Mouse (Mus musculus) MEL (cell line): ENCODE measurements around the gene Zfp512. TPM values are rescaled to one million over a fixed set of nuclear protein-coding genes. Genes with fewer than 3 reads are reported as not detected.
"Not testable (repeated sequence)": the region's sequence is repeated elsewhere in the genome, so short reads cannot be mapped to it uniquely, and the experiment has no call there.

Source experiments
- DNase-seq: peaks from one replicate; pipeline ENCODE4 v3.0.0; 2011; ENCODE audit warnings: low read depth, low spot score
- H3K27ac ChIP-seq: 2 replicates; pipeline ENCODE4 v1.5.1; 2012; ENCODE audit warnings: low read depth, mild to moderate bottlenecking, control low read depth, low read length, moderate library complexity; ENCODE audit not compliant: control insufficient read depth
- H3K27me3 ChIP-seq, 2 experiments: fragments of 150-350 bp in 1 of 2; sonication (generic) in 1 of 2; 2 replicates each; pipeline ENCODE4 v1.6.1; 2012; ENCODE audit warnings: low read length in 2 of 2, mild to moderate bottlenecking in 2 of 2, improper control_type of control experiment in 1 of 2, moderate library complexity in 1 of 2; ENCODE audit not compliant: insufficient read depth in 2 of 2, control insufficient read depth in 1 of 2
- H3K36me3 ChIP-seq, 2 experiments: 2 replicates each; pipeline ENCODE4 v1.6.1; 2012 to 2014; ENCODE audit warnings: low read length in 2 of 2, improper control_type of control experiment in 1 of 2, inconsistent platforms in 1 of 2, mild to moderate bottlenecking in 1 of 2; ENCODE audit not compliant: insufficient read depth in 2 of 2, control insufficient read depth in 1 of 2
- H3K4me1 ChIP-seq, 2 experiments: fragments of 150-350 bp in 1 of 2; sonication (generic) in 1 of 2; 2 replicates each; pipeline ENCODE4 v1.6.1; 2012; ENCODE audit warnings: low read length in 2 of 2, improper control_type of control experiment in 1 of 2, mild to moderate bottlenecking in 1 of 2; ENCODE audit not compliant: insufficient read depth in 2 of 2, control insufficient read depth in 1 of 2
- H3K4me3 ChIP-seq, 2 experiments: fragments of 150-350 bp in 1 of 2; sonication (generic) in 1 of 2; 2 replicates each; pipeline ENCODE4 v1.5.1; 2012; ENCODE audit warnings: low read depth in 2 of 2, low read length in 2 of 2, mild to moderate bottlenecking in 2 of 2, moderate library complexity in 2 of 2, control low read depth in 1 of 2, improper control_type of control experiment in 1 of 2; ENCODE audit not compliant: control insufficient read depth in 1 of 2, insufficient read depth in 1 of 2
- H3K79me2 ChIP-seq: 2 replicates; pipeline ENCODE4 v1.6.1; 2012; ENCODE audit warnings: mild to moderate bottlenecking, low read length, moderate library complexity; ENCODE audit not compliant: control insufficient read depth, poor library complexity, insufficient read depth
- H3K9ac ChIP-seq: 2 replicates; pipeline ENCODE4 v1.6.1; 2012; ENCODE audit warnings: low read depth, mild to moderate bottlenecking, control low read depth, low read length, moderate library complexity; ENCODE audit not compliant: control insufficient read depth, poor library complexity, severe bottlenecking
- H3K9me3 ChIP-seq: fragments of 150-350 bp; sonication (generic); replicated peaks from 2 replicates; pipeline ENCODE4 v1.6.1; 2012; ENCODE audit warnings: mild to moderate bottlenecking, low read length, improper control_type of control experiment, moderate library complexity; ENCODE audit not compliant: insufficient read depth
- BHLHE40 ChIP-seq: IDR thresholded peaks from 2 replicates; pipeline ENCODE4 v1.6.1; 2012; ENCODE audit warnings: low read depth, mild to moderate bottlenecking, inconsistent platforms, low read length, improper control_type of control experiment, borderline replicate concordance
- E2F4 ChIP-seq: IDR thresholded peaks from 2 replicates; pipeline ENCODE4 v1.6.1; 2011; ENCODE audit warnings: low read depth, low read length, improper control_type of control experiment, borderline replicate concordance
- ELF1 ChIP-seq: IDR thresholded peaks from 2 replicates; pipeline ENCODE4 v1.6.1; 2014; ENCODE audit warnings: low read depth, mild to moderate bottlenecking, inconsistent platforms, low read length, improper control_type of control experiment, moderate library complexity
- EP300 ChIP-seq, 2 experiments: IDR thresholded peaks; 2 replicates each; pipeline ENCODE4 v1.6.1; 2011; ENCODE audit warnings: improper control_type of control experiment in 2 of 2, low read length in 2 of 2, low read depth in 1 of 2, mild to moderate bottlenecking in 1 of 2
- GABPA ChIP-seq: IDR thresholded peaks from 2 replicates; pipeline ENCODE4 v1.6.1; 2012; ENCODE audit warnings: low read depth, mild to moderate bottlenecking, inconsistent platforms, low read length, improper control_type of control experiment, moderate library complexity
- GATA1 ChIP-seq: IDR thresholded peaks from 2 replicates; pipeline ENCODE4 v1.6.1; 2011; ENCODE audit warnings: low read depth, low read length, improper control_type of control experiment
- HCFC1 ChIP-seq: IDR thresholded peaks from 2 replicates; pipeline ENCODE4 v1.6.1; 2012; ENCODE audit warnings: low read depth, mild to moderate bottlenecking, inconsistent platforms, low read length, improper control_type of control experiment, moderate library complexity
- MAFK ChIP-seq: IDR thresholded peaks from 2 replicates; pipeline ENCODE4 v1.6.1; 2011; ENCODE audit warnings: low read depth, mild to moderate bottlenecking, low read length, improper control_type of control experiment, borderline replicate concordance
- MAX ChIP-seq: IDR thresholded peaks from 2 replicates; pipeline ENCODE4 v1.6.1; 2011; ENCODE audit warnings: low read length, improper control_type of control experiment
- MAZ ChIP-seq: IDR thresholded peaks from 2 replicates; pipeline ENCODE4 v1.6.1; 2012; ENCODE audit warnings: low read depth, mild to moderate bottlenecking, inconsistent platforms, low read length, improper control_type of control experiment
- MXI1 ChIP-seq: IDR thresholded peaks from 2 replicates; pipeline ENCODE4 v1.6.1; 2011; ENCODE audit warnings: mild to moderate bottlenecking, low read depth, low read length, improper control_type of control experiment
- MYB ChIP-seq: IDR thresholded peaks from 2 replicates; pipeline ENCODE4 v1.6.1; 2011; ENCODE audit warnings: mild to moderate bottlenecking, low read depth, low read length, improper control_type of control experiment
- NELFE ChIP-seq: IDR thresholded peaks from 2 replicates; pipeline ENCODE4 v1.6.1; 2011; ENCODE audit warnings: low read depth, low read length, improper control_type of control experiment
- NRF1 ChIP-seq: IDR thresholded peaks from 2 replicates; pipeline ENCODE4 v1.6.1; 2014; ENCODE audit warnings: low read depth, mild to moderate bottlenecking, inconsistent platforms, low read length, improper control_type of control experiment, moderate library complexity; ENCODE audit not compliant: poor library complexity, insufficient read depth, severe bottlenecking
- POLR2A ChIP-seq, 2 experiments: IDR thresholded peaks; 2 replicates each; pipeline ENCODE4 v1.6.1; 2011 to 2012; ENCODE audit warnings: low read length in 2 of 2, mild to moderate bottlenecking in 2 of 2, control low read depth in 1 of 2, improper control_type of control experiment in 1 of 2, low read depth in 1 of 2, moderate library complexity in 1 of 2; ENCODE audit not compliant: control insufficient read depth in 1 of 2, insufficient read depth in 1 of 2, poor library complexity in 1 of 2
- POLR2AphosphoS2 ChIP-seq: IDR thresholded peaks from 2 replicates; pipeline ENCODE4 v1.6.1; 2011; ENCODE audit warnings: low read length, improper control_type of control experiment
- POLR2AphosphoS5 ChIP-seq: IDR thresholded peaks from 2 replicates; pipeline ENCODE4 v1.6.1; 2012; ENCODE audit warnings: low read depth, borderline replicate concordance, mild to moderate bottlenecking, inconsistent platforms, low read length, moderate library complexity, mixed read lengths
- RAD21 ChIP-seq: IDR thresholded peaks from 2 replicates; pipeline ENCODE4 v1.6.1; 2011; ENCODE audit warnings: mild to moderate bottlenecking, low read depth, low read length, improper control_type of control experiment
- RCOR1 ChIP-seq: IDR thresholded peaks from 2 replicates; pipeline ENCODE4 v1.6.1; 2012; ENCODE audit warnings: low read depth, mild to moderate bottlenecking, inconsistent platforms, low read length, improper control_type of control experiment
- SIN3A ChIP-seq: IDR thresholded peaks from 2 replicates; pipeline ENCODE4 v1.6.1; 2012; ENCODE audit warnings: low read length, improper control_type of control experiment, inconsistent platforms
- TAL1 ChIP-seq: IDR thresholded peaks from 2 replicates; pipeline ENCODE4 v1.6.1; 2012; ENCODE audit warnings: mild to moderate bottlenecking, inconsistent platforms, low read length, moderate library complexity, mixed read lengths
- TBP ChIP-seq: IDR thresholded peaks from 2 replicates; pipeline ENCODE4 v1.8.0; 2011; ENCODE audit warnings: low read depth, low read length, improper control_type of control experiment
- TCF12 ChIP-seq: IDR thresholded peaks from 2 replicates; pipeline ENCODE4 v1.6.1; 2014; ENCODE audit warnings: low read depth, mild to moderate bottlenecking, inconsistent platforms, low read length, improper control_type of control experiment, moderate library complexity
- USF1 ChIP-seq: IDR thresholded peaks from 2 replicates; pipeline ENCODE4 v1.6.1; 2014; ENCODE audit warnings: low read depth, mild to moderate bottlenecking, inconsistent platforms, low read length, improper control_type of control experiment, moderate library complexity
- USF2 ChIP-seq, 2 experiments: IDR thresholded peaks; 2 replicates each; pipeline ENCODE4 v1.6.1; 2011 to 2012; ENCODE audit warnings: improper control_type of control experiment in 2 of 2, low read length in 2 of 2, borderline replicate concordance in 1 of 2, inconsistent platforms in 1 of 2, low read depth in 1 of 2, mild to moderate bottlenecking in 1 of 2; ENCODE audit not compliant: insufficient read depth in 1 of 2
- ZC3H11A ChIP-seq: IDR thresholded peaks from 2 replicates; pipeline ENCODE4 v1.6.1; 2012; ENCODE audit warnings: low read depth, mild to moderate bottlenecking, inconsistent platforms, low read length, improper control_type of control experiment
- ZKSCAN1 ChIP-seq: IDR thresholded peaks from 2 replicates; pipeline ENCODE4 v1.6.1; 2012; ENCODE audit warnings: low read depth, mild to moderate bottlenecking, inconsistent platforms, low read length, improper control_type of control experiment, moderate library complexity
- ZMIZ1 ChIP-seq: IDR thresholded peaks from 2 replicates; pipeline ENCODE4 v1.6.1; 2012; ENCODE audit warnings: low read depth, mild to moderate bottlenecking, inconsistent platforms, low read length, improper control_type of control experiment, moderate library complexity
- polyA plus RNA-seq, 2 experiments: library from polyadenylated mRNA; stranded (reverse) in 1 of 2; unstranded in 1 of 2; fragments of >175 nt in 1 of 2; fragments of >200 nt in 1 of 2; gene quantifications; 2 replicates each; pipeline versions ENCODE4 v1.2.1 to v1.2.4; 2012; ENCODE audit warnings: low replicate concordance in 2 of 2, low read depth in 1 of 2; ENCODE audit not compliant: insufficient read length in 2 of 2, insufficient read depth in 1 of 2, missing spikeins in 1 of 2
- total RNA-seq: library from RNA; depleted of rRNA; stranded (reverse); fragments of 300-350 nt; gene quantifications from 2 replicates; pipeline ENCODE4 v1.2.3, GENCODE M21; 2012

The Zfp512 gene
- total and polyA plus RNA-seq, 3 experiments: 36.6 to 47.0 TPM; not detected in 1

- TF ChIP-seq ZKSCAN1 (no peak), MAZ (no peak), TCF12 (peak; percentile 93), TBP (peak; percentile 98)
Measured at GRCm38 (mm10) chr5:31451878-31452561, at the start of gene Zfp512 (continued).

GRCm38 (mm10) chr5:31434727-31435126, 17.5 kb upstream of the Zfp512 start:
- DNase-seq: peak; percentile 51
- not testable (repeated sequence) for H3K27me3 ChIP-seq, H3K79me2 ChIP-seq, H3K36me3 ChIP-seq, H3K9ac ChIP-seq, H3K4me1 ChIP-seq, H3K27ac ChIP-seq, H3K4me3 ChIP-seq, H3K9me3 ChIP-seq
- TF ChIP-seq POLR2A (IDR thresholded peaks at IDR 0.05; ENCODE audit: control insufficient read depth in 1 of 2, insufficient read depth in 1 of 2, low read depth in 1 of 2, low read length in 2 of 2, poor library complexity in 1 of 2) (peak in 1 of 2 experiments; percentile 54; a peak in 1 of 4 replicates), TBP (peak; percentile 85)

GRCm38 (mm10) chr5:31451336-31451735, 895 bp upstream of the Zfp512 start:
- H3K27ac ChIP-seq: peak overlapping the region; percentile 87
- no peak for TF ChIP-seq POLR2AphosphoS5
- peak; percentile 45; the same call in 1 of the 2 replicates for TF ChIP-seq NRF1
- TF ChIP-seq POLR2AphosphoS2: peak; percentile 76; the same call in 1 of the 2 replicates
- TF ChIP-seq ELF1: peak; percentile 90
- peak; percentile 77 for TF ChIP-seq NELFE
- TF ChIP-seq BHLHE40: no peak
- no peak for TF ChIP-seq RAD21
- peak; percentile 53; the same call in 1 of the 2 replicates for TF ChIP-seq RCOR1
- TF ChIP-seq MXI1: peak; percentile 92
- peak; percentile 15 to 58; a peak in 2 of 4 replicates for TF ChIP-seq EP300 (IDR thresholded peaks at IDR 0.05; ENCODE audit: low read depth in 1 of 2, low read length in 2 of 2)
- no peak for TF ChIP-seq TAL1
- TF ChIP-seq TBP: peak; percentile 78
- no peak for TF ChIP-seq MAFK
- no peak for TF ChIP-seq GABPA
- TF ChIP-seq ZC3H11A: no peak
- TF ChIP-seq USF1: peak; percentile 60
- TF ChIP-seq MAZ: no peak
- no peak for TF ChIP-seq USF2 (IDR thresholded peaks at IDR 0.05; ENCODE audit: borderline replicate concordance in 1 of 2, insufficient read depth in 1 of 2, low read depth in 1 of 2, low read length in 2 of 2)
- TF ChIP-seq ZMIZ1: peak; percentile 52; the same call in 1 of the 2 replicates
- no peak for TF ChIP-seq MYB
- TF ChIP-seq HCFC1: peak; percentile 75
- TF ChIP-seq GATA1: peak; percentile 70
- no peak for TF ChIP-seq E2F4
- TF ChIP-seq MAX: peak; percentile 86
- peak; percentile 93 for TF ChIP-seq SIN3A

More at GRCm38 (mm10) chr5:31451336-31451735, 895 bp upstream of the Zfp512 start:
- Histone ChIP-seq H3K9me3 (no peaks in the 10 kb centered on the region), H3K36me3 (peaks cover 0 to 23% of the 10 kb centered on the region in 2 experiments; a peak in 2 of 4 replicates), H3K4me1 (peaks cover 5 to 20% of the 10 kb centered on the region in 2 experiments), H3K9ac (peak overlapping the region; percentile 58), H3K27me3 (peaks cover 0 to 1% of the 10 kb centered on the region in 2 experiments; a peak in 2 of 4 replicates), H3K79me2 (peaks cover 16% of the 10 kb centered on the region), H3K4me3 (peak overlapping the region; percentile 38 to 55)
- DNase-seq: peak; percentile 90
